In genomic region chrX:36863766-36864608, GRCm38 (mm10) we compare ENCODE assay signal across 8 mouse cellular contexts. TPM values are rescaled to one million over a fixed set of nuclear protein-coding genes. Genes with fewer than 3 reads are reported as not detected.
DNase-seq lines count a peak whose midpoint lies in the region; ATAC-seq lines count a peak whose summit lies in the region.

No protein-coding gene starts in this region.

- no peaks in the 10 kb centered on the region for H3K36me3 ChIP-seq in intestine, embryonic 14.5 days (ENCODE audit: control insufficient read depth, insufficient read depth, low read length)

- peak overlapping the region; percentile 45 for H3K9ac ChIP-seq in intestine, embryonic 14.5 days (ENCODE audit: low read length)

- WGBS in intestine, embryonic 14.5 days: 15% methylated on average over 34 of the region's 44 CpGs

- ATAC-seq in intestine, embryonic 14.5 days (replicated peaks; ENCODE audit: low FRiP score, low TSS enrichment, low read depth): peak; percentile 87

- H3K4me2 ChIP-seq in intestine, embryonic 14.5 days (ENCODE audit: low read length): peak overlapping the region; percentile 54

- H3K9me3 ChIP-seq in intestine, embryonic 14.5 days (ENCODE audit: control insufficient read depth, low read length): no peaks in the 10 kb centered on the region

- no peaks in the 10 kb centered on the region for H3K27me3 ChIP-seq in intestine, embryonic 14.5 days (replicated peaks; ENCODE audit: control insufficient read depth, insufficient read depth, low read length)

- intact Hi-C loops in gastrocnemius, postnatal 14 days (cut with DNase I; ENCODE audit: low total_unique reads): no loop called here
- intact Hi-C loops in left cerebral cortex, postnatal 14 days (cut with DNase I): no loop called here

- H3K4me3 ChIP-seq in intestine, embryonic 14.5 days (ENCODE audit: low read depth, low read length): peak overlapping the region; percentile 45

- peak; percentile 89 for DNase-seq in adipocyte (ENCODE audit: low spot score)
- DNase-seq in embryo, embryonic 10 days (ENCODE audit: low spot score): peak; percentile 84
- DNase-seq in gastrocnemius, postnatal 14 days: peak; percentile 79
- peak; percentile 85 for DNase-seq in intestine, embryonic 14.5 days (ENCODE audit: low spot score)
- peak; percentile 83 to 84 for DNase-seq in left cerebral cortex, postnatal 14 days (ENCODE audit: low spot score in 2 of 2)
- DNase-seq in mesoderm, embryonic 11.5 days (ENCODE audit: low read depth, low spot score): peak; percentile 82
- DNase-seq in right cerebral cortex, postnatal 36 days (ENCODE audit: low spot score in 2 of 2): peak; percentile 76 to 78
- DNase-seq in yolk sac, embryonic 10.5 days (ENCODE audit: low spot score): peak; percentile 81

- no peaks in the 10 kb centered on the region for H3K4me1 ChIP-seq in intestine, embryonic 14.5 days (replicated peaks; ENCODE audit: control insufficient read depth, insufficient read depth, low read length)

- H3K27ac ChIP-seq in intestine, embryonic 14.5 days (ENCODE audit: low read depth): no peak overlapping the region; the same call in 1 of the 2 replicates

RNA-seq across cellular contexts. Expression of gene Ube2a, which starts 9.7 kb away (rescaled TPM):
- 10 to 100 TPM; 36.8 to 38.6 TPM for total RNA-seq in gastrocnemius, postnatal 14 days (2021)
- polyA plus RNA-seq in intestine, embryonic 14.5 days (2014; fragmentation: Nextera tagmentation; extraction: Ambion mirVana): 114 and 117 TPM in 2 replicates
- 10 to 100 TPM; 59.6 to 61.9 TPM for total RNA-seq in left cerebral cortex, postnatal 14 days (2021)

RNA-seq across cellular contexts. Expression of gene C330007P06Rik, which starts 9.9 kb away (rescaled TPM):
- total RNA-seq in gastrocnemius, postnatal 14 days (2021): 10 to 100 TPM; 11.3 to 11.7 TPM
- polyA plus RNA-seq in intestine, embryonic 14.5 days (2014; fragmentation: Nextera tagmentation; extraction: Ambion mirVana): 30.7 and 32.5 TPM in 2 replicates
- 10 to 100 TPM; 32.6 to 34.4 TPM for total RNA-seq in left cerebral cortex, postnatal 14 days (2021)

RNA-seq across cellular contexts. Expression of gene Nkrf, which starts 38.7 kb away (rescaled TPM):
- 1 to 10 TPM; 3.7 to 4.2 TPM for total RNA-seq in gastrocnemius, postnatal 14 days (2021)
- 3.3 and 3.6 TPM in 2 replicates for polyA plus RNA-seq in intestine, embryonic 14.5 days (2014; fragmentation: Nextera tagmentation; extraction: Ambion mirVana)
- 10 to 100 TPM; 32.3 to 32.9 TPM for total RNA-seq in left cerebral cortex, postnatal 14 days (2021)

Comparison
In these comparisons a context has a peak if more than half of its experiments do, and no peak if none do; other contexts are left out.
1. RNA of gene Nkrf, which starts 38.7 kb away (total RNA-seq): 32.3 to 32.9 TPM in left cerebral cortex, postnatal 14 days; 3.7 to 4.2 TPM in gastrocnemius, postnatal 14 days; every median in the first group is over 4 times any median in the second.
2. Peak in every context shown above with its lines, with median percentiles within 50 percentile points of each other: DNase-seq.